Comparison of ENCODE assay signal across 33 mouse cellular contexts in the genomic region with DNA sequence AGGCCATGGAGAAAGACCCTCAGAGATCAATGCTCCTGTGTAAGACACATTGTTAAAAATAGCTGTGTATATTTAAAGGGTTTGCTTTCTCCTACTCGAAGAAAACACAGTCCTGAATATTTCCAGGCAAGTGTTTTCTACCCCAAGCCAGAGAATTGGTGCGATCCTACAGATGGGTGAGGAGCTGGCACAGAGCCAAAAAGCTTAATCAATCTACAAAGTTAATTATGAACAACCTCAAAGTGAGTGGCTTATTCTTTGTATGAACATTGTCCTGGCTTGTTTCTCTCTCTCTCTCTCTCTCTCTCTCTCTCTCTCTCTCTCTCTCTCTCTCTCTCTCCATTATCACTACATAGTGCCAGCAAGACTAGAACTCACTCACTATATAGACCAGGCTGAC. TPM values are rescaled to one million over a fixed set of nuclear protein-coding genes. Genes with fewer than 3 reads are reported as not detected.
DNase-seq lines count a peak whose midpoint lies in the region; ATAC-seq and TF ChIP-seq lines count a peak whose summit lies in the region.
"Had no signal": no experiment of that assay in that cellular context is flagged by ENCODE, and none has a peak within 500 bp of the region (broad histone marks: within the 10 kb centered on the region; RNA-seq: fewer than 3 reads in every experiment).

No protein-coding gene starts in this region.

- no peaks in the 10 kb centered on the region for H3K9me3 ChIP-seq in hindbrain, postnatal 0 days (ENCODE audit: low read length)
- H3K9me3 ChIP-seq in hindbrain, embryonic 10.5 days = no peaks in the 10 kb centered on the region
- H3K9me3 ChIP-seq in kidney, embryonic 14.5 days (ENCODE audit: control insufficient read depth, low read length) = no peaks in the 10 kb centered on the region
- H3K9me3 ChIP-seq in intestine, embryonic 15.5 days = no peaks in the 10 kb centered on the region
- H3K9me3 ChIP-seq: embryonic facial prominence, embryonic 10.5 days; embryonic facial prominence, embryonic 15.5 days; forebrain, embryonic 15.5 days; hindbrain, embryonic 15.5 days; neural tube, embryonic 13.5 days had no signal

- TF ChIP-seq POLR2A in brain, embryonic 14.5 days (IDR thresholded peaks at IDR 0.05; ENCODE audit: borderline replicate concordance, extremely low read depth, insufficient read depth, insufficient read length, poor library complexity, severe bottlenecking) = no peak

- H3K27me3 ChIP-seq in hindbrain, postnatal 0 days (ENCODE audit: insufficient read depth, low read length) = no peaks in the 10 kb centered on the region
- H3K27me3 ChIP-seq in hindbrain, embryonic 10.5 days (ENCODE audit: insufficient read depth, poor library complexity, severe bottlenecking) = no peaks in the 10 kb centered on the region
- no peaks in the 10 kb centered on the region for H3K27me3 ChIP-seq in kidney, embryonic 14.5 days (ENCODE audit: control insufficient read depth, insufficient read depth, low read length)
- H3K27me3 ChIP-seq in intestine, embryonic 15.5 days (replicated peaks) = no peaks in the 10 kb centered on the region
- H3K27me3 ChIP-seq: embryonic facial prominence, embryonic 15.5 days; forebrain, embryonic 15.5 days; hindbrain, embryonic 15.5 days; neural tube, embryonic 13.5 days had no signal

- no peak for ATAC-seq in hindbrain, postnatal 0 days
- no peak for ATAC-seq in kidney, embryonic 14.5 days (ENCODE audit: low FRiP score, low TSS enrichment)
- ATAC-seq in intestine, embryonic 15.5 days = peak; percentile 63
- ATAC-seq in monocyte, adult 5-6 weeks (replicated peaks; ENCODE audit: insufficient number of reproducible peaks, low FRiP score, low TSS enrichment, poor library complexity, severe bottlenecking) = no peak
- ATAC-seq: forebrain, embryonic 15.5 days; midbrain, embryonic 16.5 days had no signal

- peak; percentile 52 for DNase-seq in hindbrain, postnatal 0 days (ENCODE audit: low spot score)
- no peak for DNase-seq in hindbrain, embryonic 10.5 days (ENCODE audit: low spot score)
- peak; percentile 24 to 42 for DNase-seq in kidney, postnatal 36 days
- DNase-seq in brain, embryonic 14.5 days (ENCODE audit: low read depth) = peak; percentile 61
- DNase-seq: adrenal gland, postnatal 25 days; B cell, adult 2 months; cerebellum, adult 18-20 months; cerebellum, postnatal 25 days; gastrocnemius, adult 2 months; gastrocnemius, postnatal 36 days; heart, adult 18-20 months; heart, postnatal 4 days; kidney, adult 11 months; liver; lung, adult 2 months; lung, postnatal 10 days; right cerebral cortex, postnatal 25 days; spleen, adult 18-20 months; thymus, adult 18-20 months; thymus, postnatal 25 days had no signal

- H3K4me3 ChIP-seq in hindbrain, postnatal 0 days (ENCODE audit: low read length) = no peak overlapping the region
- H3K4me3 ChIP-seq in hindbrain, embryonic 10.5 days = no peak overlapping the region
- no peak overlapping the region for H3K4me3 ChIP-seq in kidney, embryonic 14.5 days (ENCODE audit: low read length)
- no peak overlapping the region for H3K4me3 ChIP-seq in intestine, embryonic 15.5 days (replicated peaks)
- H3K4me3 ChIP-seq: embryonic facial prominence, embryonic 10.5 days; embryonic facial prominence, embryonic 15.5 days; forebrain, embryonic 15.5 days; gastrocnemius, adult 2 months; hindbrain, embryonic 15.5 days; neural tube, embryonic 13.5 days had no signal

- no peaks in the 10 kb centered on the region; the same call in 1 of the 2 replicates for H3K4me1 ChIP-seq in hindbrain, postnatal 0 days (ENCODE audit: insufficient read depth, low read length)
- 0 out of 2 replicates have a peak, but pooled peaks cover 4% of the 10 kb centered on the region for H3K4me1 ChIP-seq in hindbrain, embryonic 10.5 days (replicated peaks)
- H3K4me1 ChIP-seq in kidney, embryonic 14.5 days (ENCODE audit: control insufficient read depth, insufficient read depth, low read length) = peaks cover 3% of the 10 kb centered on the region; the same call in 1 of the 2 replicates
- peaks cover 30% of the 10 kb centered on the region for H3K4me1 ChIP-seq in intestine, embryonic 15.5 days (replicated peaks)

- 50% methylated on average over 2 of the region's 2 CpGs for WGBS in hindbrain, postnatal 0 days
- 77% methylated on average over 2 of the region's 2 CpGs for WGBS in hindbrain, embryonic 10.5 days
- 54% methylated on average over 2 of the region's 2 CpGs for WGBS in kidney, embryonic 14.5 days
- 18% methylated on average over 2 of the region's 2 CpGs for WGBS in intestine, embryonic 15.5 days

- no peak for TF ChIP-seq CTCF in hindbrain, postnatal 0 days (IDR thresholded peaks at IDR 0.05; ENCODE audit: low read depth)
- TF ChIP-seq CTCF in brain, embryonic 14.5 days (IDR thresholded peaks at IDR 0.05; ENCODE audit: borderline replicate concordance, extremely low read depth, insufficient read depth, insufficient read length) = no peak

- H3K27ac ChIP-seq in hindbrain, postnatal 0 days = no peak overlapping the region
- H3K27ac ChIP-seq in hindbrain, embryonic 10.5 days = no peak overlapping the region
- H3K27ac ChIP-seq in kidney, embryonic 14.5 days (ENCODE audit: low read depth, low read length) = no peak overlapping the region
- H3K27ac ChIP-seq in intestine, embryonic 15.5 days = no peak overlapping the region
- H3K27ac ChIP-seq: embryonic facial prominence, embryonic 10.5 days; embryonic facial prominence, embryonic 15.5 days; forebrain, embryonic 15.5 days; gastrocnemius, adult 2 months; hindbrain, embryonic 15.5 days; liver, embryonic 14.5 days; macrophage; neural tube, embryonic 13.5 days had no signal

- no peak overlapping the region for H3K4me2 ChIP-seq in hindbrain, postnatal 0 days (ENCODE audit: low read depth, low read length)
- no peak overlapping the region for H3K4me2 ChIP-seq in kidney, embryonic 14.5 days (replicated peaks; ENCODE audit: low read depth, low read length)
- no peak overlapping the region for H3K4me2 ChIP-seq in intestine, embryonic 15.5 days (replicated peaks)
- H3K4me2 ChIP-seq: embryonic facial prominence, embryonic 15.5 days; forebrain, embryonic 15.5 days; heart, embryonic 11.5 days; hindbrain, embryonic 15.5 days; neural tube, embryonic 13.5 days had no signal

- no peaks in the 10 kb centered on the region for H3K36me3 ChIP-seq in hindbrain, postnatal 0 days (ENCODE audit: insufficient read depth, low read length)
- H3K36me3 ChIP-seq in hindbrain, embryonic 10.5 days = no peaks in the 10 kb centered on the region
- H3K36me3 ChIP-seq in kidney, embryonic 14.5 days (ENCODE audit: control insufficient read depth, insufficient read depth, low read length) = no peaks in the 10 kb centered on the region
- H3K36me3 ChIP-seq in intestine, embryonic 15.5 days = no peaks in the 10 kb centered on the region
- H3K36me3 ChIP-seq: embryonic facial prominence, embryonic 10.5 days; embryonic facial prominence, embryonic 15.5 days; forebrain, embryonic 15.5 days; hindbrain, embryonic 15.5 days; neural tube, embryonic 13.5 days had no signal

- no peak overlapping the region for H3K9ac ChIP-seq in hindbrain, postnatal 0 days (replicated peaks; ENCODE audit: low read length)
- no peak overlapping the region for H3K9ac ChIP-seq in kidney, embryonic 14.5 days (ENCODE audit: low read depth, low read length)
- no peak overlapping the region for H3K9ac ChIP-seq in intestine, embryonic 15.5 days
- H3K9ac ChIP-seq: embryonic facial prominence, embryonic 15.5 days; forebrain, embryonic 15.5 days; hindbrain, embryonic 15.5 days; liver, embryonic 14.5 days; neural tube, embryonic 13.5 days had no signal

RNA-seq across cellular contexts. Expression of a gene that starts 40.6 kb away (rescaled TPM):
- 89.0 and 105 TPM in 2 replicates for total RNA-seq in hindbrain, postnatal 0 days (2014; rRNA removed)
- 39.6 and 40.6 TPM in 2 replicates for polyA plus RNA-seq in hindbrain, postnatal 0 days (2015; fragmentation: Nextera tagmentation; extraction: Ambion mirVana)
- 119 and 123 TPM in 2 replicates for polyA plus RNA-seq in hindbrain, embryonic 10.5 days (2016; fragmentation: Nextera tagmentation; extraction: Ambion mirVana)
- 132 and 157 TPM in 2 replicates for polyA plus RNA-seq in kidney, embryonic 14.5 days (2014; fragmentation: Nextera tagmentation; extraction: Ambion mirVana)
- 115 and 141 TPM in 2 replicates for polyA plus RNA-seq in brain, embryonic 14.5 days (2012; rRNA removed)
- 85.3 and 85.5 TPM in 2 replicates for polyA plus RNA-seq in intestine, embryonic 15.5 days (2015; fragmentation: Nextera tagmentation; extraction: Ambion mirVana)
- 34.8 to 40.1 TPM (median 35.2 TPM) in 3 replicates for total RNA-seq in monocyte, adult 5-6 weeks (2017)

RNA-seq across cellular contexts. Expression of a gene that starts 41.6 kb away (rescaled TPM):
- total RNA-seq in hindbrain, postnatal 0 days (2014; rRNA removed) = 33.2 and 49.0 TPM in 2 replicates
- polyA plus RNA-seq in hindbrain, postnatal 0 days (2015; fragmentation: Nextera tagmentation; extraction: Ambion mirVana) = 17.3 and 17.5 TPM in 2 replicates
- polyA plus RNA-seq in hindbrain, embryonic 10.5 days (2016; fragmentation: Nextera tagmentation; extraction: Ambion mirVana) = 87.4 and 92.5 TPM in 2 replicates
- polyA plus RNA-seq in kidney, embryonic 14.5 days (2014; fragmentation: Nextera tagmentation; extraction: Ambion mirVana) = 62.8 and 133 TPM in 2 replicates
- 48.4 and 52.3 TPM in 2 replicates for polyA plus RNA-seq in brain, embryonic 14.5 days (2012; rRNA removed)
- 61.9 and 67.0 TPM in 2 replicates for polyA plus RNA-seq in intestine, embryonic 15.5 days (2015; fragmentation: Nextera tagmentation; extraction: Ambion mirVana)
- not detected in 3 replicates for total RNA-seq in monocyte, adult 5-6 weeks (2017)
- total RNA-seq: megakaryocyte-erythroid progenitor cell, adult 5-6 weeks had no signal
- polyA plus RNA-seq: macrophage had no signal
